Mouse (Mus musculus) testis, adult 2 months (tissue): ENCODE measurements at regions not wholly inside any gene's neighbourhood (a gene's known extent, or its start where the extent isn't known, plus 50 kb on each side); places are given as distances from the start of the nearest gene placed in this dataset.

Experiments
- H3K27ac ChIP-seq: fragments of 200-500 bp; 2 replicates; pipeline ENCODE4 v1.5.1; 2012; ENCODE audit warnings: low read depth, low read length; ENCODE audit not compliant: control insufficient read depth, insufficient read depth
- H3K27me3 ChIP-seq: fragments of 200-500 bp; 2 replicates; pipeline ENCODE4 v1.6.1; 2012; ENCODE audit warnings: mild to moderate bottlenecking, low read length, moderate library complexity; ENCODE audit not compliant: control insufficient read depth, insufficient read depth
- H3K36me3 ChIP-seq: fragments of 200-500 bp; 2 replicates; pipeline ENCODE4 v1.6.1; 2012; ENCODE audit warnings: mild to moderate bottlenecking, low read length; ENCODE audit not compliant: control insufficient read depth, insufficient read depth
- H3K4me1 ChIP-seq: fragments of 200-500 bp; 2 replicates; pipeline ENCODE4 v1.6.1; 2012; ENCODE audit warnings: low read length; ENCODE audit not compliant: control insufficient read depth, insufficient read depth
- H3K4me3 ChIP-seq: fragments of 200-500 bp; 2 replicates; pipeline ENCODE4 v1.5.1; 2012; ENCODE audit warnings: low read depth, mild to moderate bottlenecking, low read length, moderate library complexity, mixed read lengths; ENCODE audit not compliant: control insufficient read depth
- CTCF ChIP-seq: fragments of 200-500 bp; IDR thresholded peaks from 2 replicates; pipeline ENCODE4 v1.5.1; 2012; ENCODE audit warnings: low read depth, mild to moderate bottlenecking, inconsistent platforms, low read length, moderate library complexity; ENCODE audit not compliant: control insufficient read depth, insufficient read depth, insufficient replicate concordance
- POLR2A ChIP-seq: fragments of 200-500 bp; IDR thresholded peaks from 2 replicates; pipeline ENCODE4 v1.6.1; 2012; ENCODE audit warnings: low read depth, mild to moderate bottlenecking, inconsistent platforms, low read length, moderate library complexity; ENCODE audit not compliant: control insufficient read depth

DNA sequence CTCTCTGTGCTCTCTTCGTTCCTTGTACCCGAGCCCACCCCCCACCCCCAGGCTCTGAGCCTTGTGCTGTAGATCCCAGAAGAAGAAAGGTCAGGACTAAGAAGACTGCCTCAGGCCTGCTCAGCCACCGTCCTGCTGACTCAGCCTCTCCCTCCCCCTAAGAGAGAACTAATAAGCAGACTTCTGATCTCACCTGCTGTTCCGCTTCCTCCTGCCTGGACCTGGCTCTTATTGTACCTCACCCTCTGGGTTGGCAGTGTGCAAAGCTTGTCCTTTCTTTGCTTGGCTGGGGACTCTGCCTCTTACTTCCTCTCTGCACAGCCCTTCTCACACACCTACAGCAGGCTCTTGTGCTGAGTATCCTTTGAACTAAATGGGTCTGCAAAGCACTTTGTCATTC lies 91.3 kb upstream of the Serbp1 start:
- TF ChIP-seq POLR2A, result no peak
- TF ChIP-seq CTCF, result no peak
- no peaks in the 10 kb centered on the region for H3K27me3 ChIP-seq
- H3K27ac ChIP-seq, result no peak overlapping the region
- H3K4me1 ChIP-seq, result no peaks in the 10 kb centered on the region
- no peak overlapping the region for H3K4me3 ChIP-seq
- H3K36me3 ChIP-seq, result no peaks in the 10 kb centered on the region

GRCm38 (mm10) chr6:67145969-67146368 lies 92.0 kb upstream of the Serbp1 start:
- Histone ChIP-seq H3K27ac (no peak overlapping the region), H3K27me3 (no peaks in the 10 kb centered on the region), H3K4me3 (no peak overlapping the region), H3K36me3 (no peaks in the 10 kb centered on the region), H3K4me1 (no peaks in the 10 kb centered on the region)
- TF ChIP-seq CTCF, result no peak

DNA sequence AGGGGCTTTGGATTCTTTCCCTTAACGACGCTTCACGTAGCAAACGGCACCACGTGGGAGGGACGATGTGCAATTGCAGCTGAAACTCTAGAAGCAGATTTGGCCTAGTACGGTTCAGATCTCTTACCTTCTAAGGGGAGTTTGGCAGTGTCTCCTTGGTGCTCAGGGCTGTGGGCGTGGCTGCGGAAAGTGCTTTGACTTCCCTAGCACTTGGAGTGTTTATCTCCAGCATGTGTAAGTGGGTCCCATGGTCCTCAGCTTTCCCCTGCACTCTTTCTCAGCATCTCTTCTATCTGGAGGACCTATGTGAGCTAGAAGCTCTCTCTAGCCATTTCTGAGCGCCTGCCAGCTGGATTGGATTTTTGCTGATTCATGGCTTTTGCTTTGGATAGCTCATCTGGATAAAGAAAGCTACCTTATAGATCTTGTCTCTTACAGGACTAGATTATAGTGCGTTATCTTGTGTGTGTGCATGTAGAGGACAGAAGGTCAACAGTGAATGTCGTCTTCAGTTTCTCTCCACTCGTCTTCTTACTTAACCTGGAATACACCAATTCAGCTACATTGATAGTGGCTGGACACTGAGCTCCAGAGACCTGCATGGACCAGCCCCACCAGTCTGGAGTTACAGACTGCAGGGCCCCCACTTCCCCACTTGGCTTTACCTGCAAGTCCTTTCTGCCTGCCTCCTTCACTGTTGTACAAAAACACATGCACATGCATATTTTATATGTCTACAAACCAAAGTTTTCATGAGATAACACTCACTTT lies 92.8 kb upstream of the Serbp1 start:
- H3K36me3 ChIP-seq, result no peaks in the 10 kb centered on the region
- H3K4me1 ChIP-seq, result no peaks in the 10 kb centered on the region
- no peaks in the 10 kb centered on the region for H3K27me3 ChIP-seq
- H3K4me3 ChIP-seq, result no peak overlapping the region
- H3K27ac ChIP-seq, result no peak overlapping the region
- TF ChIP-seq POLR2A, result no peak
- TF ChIP-seq CTCF, result no peak

GRCm38 (mm10) chr6:67142179-67142578 lies 95.8 kb upstream of the Serbp1 start:
- no peak overlapping the region for H3K4me3 ChIP-seq
- no peaks in the 10 kb centered on the region for H3K36me3 ChIP-seq
- no peak overlapping the region for H3K27ac ChIP-seq
- no peaks in the 10 kb centered on the region for H3K27me3 ChIP-seq
- TF ChIP-seq POLR2A, result no peak
- TF ChIP-seq CTCF, result peak; percentile 68; the same call in 1 of the 2 replicates
- H3K4me1 ChIP-seq, result no peaks in the 10 kb centered on the region; the same call in 1 of the 2 replicates

DNA sequence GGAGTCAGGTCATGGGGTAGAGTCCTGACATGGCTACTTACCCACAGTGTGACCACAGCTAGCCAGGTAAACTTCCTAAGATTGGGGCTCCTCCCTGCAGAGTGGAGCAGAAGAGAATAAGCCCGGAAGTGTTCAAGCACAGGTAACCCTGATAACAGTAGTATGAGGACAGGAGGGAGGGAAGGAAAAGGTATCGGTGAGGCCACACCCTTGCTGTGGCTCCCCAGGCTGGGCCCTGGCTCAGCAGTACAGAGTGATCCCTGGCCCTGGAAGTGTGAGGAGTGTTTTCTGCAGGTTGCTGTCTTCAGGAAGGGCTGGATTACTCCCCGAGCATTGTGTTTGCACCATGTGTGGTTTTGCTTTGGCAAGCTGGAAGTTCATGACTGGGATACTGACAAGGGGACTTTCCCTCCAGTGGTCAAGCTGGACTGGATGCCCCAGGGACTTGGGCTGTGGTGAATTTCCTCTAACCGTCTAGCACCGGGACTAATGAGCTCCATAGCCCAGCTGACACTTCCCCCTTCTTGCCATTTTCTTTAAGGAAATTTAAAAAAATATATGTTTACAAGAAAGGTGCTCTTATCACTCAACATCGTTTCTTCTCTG lies 97.2 kb upstream of the Serbp1 start:
- H3K27me3 ChIP-seq, result no peaks in the 10 kb centered on the region
- H3K4me3 ChIP-seq, result no peak overlapping the region
- no peak for TF ChIP-seq CTCF
- TF ChIP-seq POLR2A, result no peak
- H3K36me3 ChIP-seq, result no peaks in the 10 kb centered on the region
- no peak overlapping the region for H3K27ac ChIP-seq
- no peaks in the 10 kb centered on the region; the same call in 1 of the 2 replicates for H3K4me1 ChIP-seq

DNA sequence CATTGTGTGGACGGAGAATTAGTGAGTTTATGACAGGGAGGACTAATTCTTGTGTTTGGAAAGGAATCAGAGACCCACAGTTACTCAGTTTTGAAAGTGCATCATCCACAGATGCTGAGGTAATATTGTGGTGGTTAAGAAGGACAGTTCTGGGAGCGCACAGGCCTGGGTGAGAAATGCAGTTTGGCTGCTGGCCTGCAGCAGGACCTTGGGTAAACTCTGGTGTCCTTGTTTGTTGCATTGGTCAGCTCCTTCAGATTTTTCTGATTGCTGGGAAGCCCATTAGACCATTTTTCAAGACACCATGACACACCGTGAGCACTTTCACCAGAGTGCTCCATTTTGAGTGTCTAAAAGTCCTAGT lies 99.0 kb upstream of the Serbp1 start:
- no peaks in the 10 kb centered on the region; the same call in 1 of the 2 replicates for H3K4me1 ChIP-seq
- no peak for TF ChIP-seq CTCF
- no peak for TF ChIP-seq POLR2A
- no peaks in the 10 kb centered on the region for H3K36me3 ChIP-seq
- no peak overlapping the region for H3K4me3 ChIP-seq
- H3K27ac ChIP-seq, result no peak overlapping the region
- no peaks in the 10 kb centered on the region for H3K27me3 ChIP-seq

DNA sequence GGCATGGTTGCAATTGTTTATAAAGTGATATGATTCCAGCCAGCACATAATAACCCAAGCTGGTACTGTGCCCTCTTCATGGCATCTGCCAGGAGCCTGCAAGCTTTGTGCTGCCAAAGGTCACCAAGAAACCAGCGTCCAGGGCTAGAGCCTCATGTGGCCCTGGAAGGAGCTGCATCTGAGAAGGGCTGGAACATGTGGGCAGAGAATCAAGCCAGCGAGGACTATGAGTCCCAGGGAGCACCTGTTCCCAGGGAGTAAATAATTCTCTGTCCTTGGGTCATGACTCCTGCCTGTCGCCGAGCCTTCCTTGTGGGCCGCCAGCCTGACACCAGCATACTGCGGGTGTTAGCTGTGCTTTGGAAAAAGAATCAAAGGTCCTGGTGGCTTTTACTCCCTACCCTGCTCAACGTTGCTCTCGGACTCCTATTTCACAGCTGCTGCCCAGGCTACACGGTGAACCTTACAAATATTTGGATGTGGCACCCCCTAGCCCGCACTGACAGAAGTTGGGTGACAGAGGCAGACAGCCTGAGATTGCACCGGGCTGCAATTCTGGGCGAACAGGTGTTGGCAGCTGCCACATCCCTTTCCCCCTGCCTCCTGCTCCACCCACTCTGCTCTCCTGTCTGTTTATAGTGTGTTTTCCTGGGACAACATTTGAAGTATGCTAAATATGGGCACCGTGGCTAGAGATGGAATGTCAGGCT lies 99.5 kb upstream of the Serbp1 start:
- TF ChIP-seq POLR2A, result no peak
- TF ChIP-seq CTCF, result peak; percentile 27; the same call in 1 of the 2 replicates
- no peaks in the 10 kb centered on the region; the same call in 1 of the 2 replicates for H3K4me1 ChIP-seq
- no peaks in the 10 kb centered on the region for H3K27me3 ChIP-seq
- H3K27ac ChIP-seq, result no peak overlapping the region
- H3K36me3 ChIP-seq, result no peaks in the 10 kb centered on the region
- H3K4me3 ChIP-seq, result no peak overlapping the region
